In the genomic region with DNA sequence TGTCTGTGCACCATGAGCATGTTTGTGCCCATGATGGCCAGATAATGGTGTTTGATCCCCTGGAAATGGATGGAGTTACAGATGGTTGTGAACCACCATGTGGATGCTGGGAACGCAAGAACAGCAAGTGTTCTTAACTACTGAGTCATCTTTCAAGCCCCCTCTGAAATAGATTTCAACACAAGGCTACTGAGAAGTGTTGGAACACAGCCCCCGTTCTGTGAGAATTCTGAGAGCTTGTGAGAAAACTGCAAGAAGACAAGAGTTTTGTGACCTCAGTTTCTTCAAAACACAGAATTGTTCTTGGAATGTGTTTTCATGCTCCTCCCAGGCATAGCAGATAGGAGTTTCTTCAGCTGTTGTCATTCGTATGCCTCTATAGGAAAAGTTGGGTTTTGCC, we compare ENCODE assay signal across 24 mouse cellular contexts. TPM values are rescaled to one million over a fixed set of nuclear protein-coding genes. Genes with fewer than 3 reads are reported as not detected.
DNase-seq lines count a peak whose midpoint lies in the region; ATAC-seq lines count a peak whose summit lies in the region.
"Had no signal": no experiment of that assay in that cellular context is flagged by ENCODE, and none has a peak within 500 bp of the region (broad histone marks: within the 10 kb centered on the region; RNA-seq: fewer than 3 reads in every experiment).

No protein-coding gene starts in this region.

- WGBS in midbrain, embryonic 11.5 days, result 96% methylated on average over 3 of the region's 3 CpGs
- WGBS in midbrain, embryonic 14.5 days, result 97% methylated on average over 3 of the region's 3 CpGs

- H3K4me2 ChIP-seq in midbrain, embryonic 11.5 days, result no peak overlapping the region
- no peak overlapping the region for H3K4me2 ChIP-seq in midbrain, embryonic 14.5 days (ENCODE audit: low read length)
- H3K4me2 ChIP-seq: embryonic facial prominence, embryonic 13.5 days; embryonic facial prominence, embryonic 15.5 days; forebrain, embryonic 12.5 days had no signal

- no peaks in the 10 kb centered on the region for H3K27me3 ChIP-seq in midbrain, embryonic 11.5 days (ENCODE audit: control insufficient read depth, insufficient read depth, low read length)
- H3K27me3 ChIP-seq in midbrain, embryonic 14.5 days (ENCODE audit: control insufficient read depth, insufficient read depth, low read length), result no peaks in the 10 kb centered on the region
- H3K27me3 ChIP-seq: embryonic facial prominence, embryonic 13.5 days; embryonic facial prominence, embryonic 15.5 days; forebrain, embryonic 12.5 days; Patski had no signal

- H3K9me3 ChIP-seq in midbrain, embryonic 11.5 days (ENCODE audit: control insufficient read depth, low read length), result no peaks in the 10 kb centered on the region; the same call in 1 of the 2 replicates
- no peaks in the 10 kb centered on the region for H3K9me3 ChIP-seq in midbrain, embryonic 14.5 days (ENCODE audit: control insufficient read depth, low read length)
- H3K9me3 ChIP-seq: forebrain, embryonic 10.5 days; forebrain, embryonic 12.5 days had no signal

- H3K27ac ChIP-seq in midbrain, embryonic 11.5 days (ENCODE audit: low read depth, low read length), result no peak overlapping the region
- no peak overlapping the region for H3K27ac ChIP-seq in midbrain, embryonic 14.5 days (replicated peaks; ENCODE audit: low read depth, low read length)
- H3K27ac ChIP-seq: embryonic facial prominence, embryonic 13.5 days; embryonic facial prominence, embryonic 15.5 days; forebrain, embryonic 10.5 days; forebrain, embryonic 12.5 days had no signal

- H3K4me1 ChIP-seq in midbrain, embryonic 11.5 days (ENCODE audit: control insufficient read depth, insufficient read depth, low read length), result no peaks in the 10 kb centered on the region
- H3K4me1 ChIP-seq in midbrain, embryonic 14.5 days (ENCODE audit: control insufficient read depth, insufficient read depth, low read length), result no peaks in the 10 kb centered on the region
- H3K4me1 ChIP-seq: embryonic facial prominence, embryonic 15.5 days; forebrain, embryonic 10.5 days; forebrain, embryonic 12.5 days had no signal

- H3K36me3 ChIP-seq in midbrain, embryonic 11.5 days (ENCODE audit: control insufficient read depth, insufficient read depth, low read length), result no peaks in the 10 kb centered on the region
- no peaks in the 10 kb centered on the region for H3K36me3 ChIP-seq in midbrain, embryonic 14.5 days (ENCODE audit: control insufficient read depth, insufficient read depth, low read length)
- H3K36me3 ChIP-seq: forebrain, embryonic 12.5 days had no signal

- no peak overlapping the region for H3K9ac ChIP-seq in midbrain, embryonic 11.5 days (ENCODE audit: low read length)
- H3K9ac ChIP-seq in midbrain, embryonic 14.5 days (replicated peaks; ENCODE audit: low read length), result no peak overlapping the region
- H3K9ac ChIP-seq: embryonic facial prominence, embryonic 13.5 days; embryonic facial prominence, embryonic 15.5 days; forebrain, embryonic 12.5 days had no signal

- H3K4me3 ChIP-seq in midbrain, embryonic 11.5 days (ENCODE audit: low read depth, low read length), result no peak overlapping the region
- H3K4me3 ChIP-seq in midbrain, embryonic 14.5 days (replicated peaks; ENCODE audit: low read depth, low read length), result no peak overlapping the region
- H3K4me3 ChIP-seq: embryonic facial prominence, embryonic 13.5 days; embryonic facial prominence, embryonic 15.5 days; erythroblast, embryonic 14.5 days; forebrain, embryonic 10.5 days; forebrain, embryonic 12.5 days had no signal

- DNase-seq in midbrain, embryonic 11.5 days (ENCODE audit: low spot score, missing footprints), result peak; percentile 59
- DNase-seq in midbrain, embryonic 14.5 days, result no peak
- peak; percentile 54 for DNase-seq in brain, adult 2 months (ENCODE audit: low read depth, low spot score)
- DNase-seq in yolk sac, embryonic 10.5 days (ENCODE audit: low spot score), result no peak
- DNase-seq: adrenal gland, adult 8-10 months; adrenal gland, postnatal 14 days; adrenal gland, postnatal 36 days; cerebellum, adult 11 months; cerebellum, adult 18-20 months; cerebellum, adult 8-10 months; cerebellum, adult 9-11 months; cerebellum, postnatal 14 days; cerebellum, postnatal 36 days; embryo, embryonic 11 days had no signal

- ATAC-seq in midbrain, embryonic 11.5 days (ENCODE audit: low FRiP score), result no peak
- no peak for ATAC-seq in midbrain, embryonic 14.5 days (ENCODE audit: low FRiP score, low TSS enrichment)
- no peak for ATAC-seq in granulocyte monocyte progenitor cell, adult 5-6 weeks (replicated peaks; ENCODE audit: poor library complexity, severe bottlenecking)
- ATAC-seq: activated CD4-positive, CD25-positive, alpha-beta regulatory T cell, adult 4 months; forebrain, embryonic 14.5 days; forebrain, embryonic 16.5 days; Patski had no signal

RNA-seq across cellular contexts. Expression of a gene that starts 6.7 kb away (rescaled TPM):
- 10.8 and 11.8 TPM in 2 replicates for polyA plus RNA-seq in midbrain, embryonic 11.5 days (2014; fragmentation: Nextera tagmentation; extraction: Ambion mirVana)
- 17.7 and 18.6 TPM in 2 replicates for polyA plus RNA-seq in midbrain, embryonic 14.5 days (2014; fragmentation: Nextera tagmentation; extraction: Ambion mirVana)
- total RNA-seq in granulocyte monocyte progenitor cell, adult 5-6 weeks (2014; fragmentation: Nextera tagmentation), result 22.4 and 24.1 TPM in 2 replicates
- 17.5 and 18.9 TPM in 2 replicates for total RNA-seq in granulocyte monocyte progenitor cell, adult 5-6 weeks (2017)

Comparison
In these comparisons a context has a peak if more than half of its experiments do, and no peak if none do; other contexts are left out.
1. DNase-seq: peak in midbrain, embryonic 11.5 days (single experiment) and brain, adult 2 months (single experiment); none in midbrain, embryonic 14.5 days (single experiment) and yolk sac, embryonic 10.5 days (single experiment).